Mouse (Mus musculus): ENCODE data around the gene Tbc1d15.

- TF ChIP-seq CTCF (IDR thresholded peaks at IDR 0.05; ENCODE audit: control insufficient read depth, insufficient read depth, insufficient read length) (no peak), MAX (IDR thresholded peaks at IDR 0.05) (no peak), MYOG (IDR thresholded peaks at IDR 0.05; ENCODE audit: control insufficient read depth, extremely low read depth, insufficient read length) (no peak), MYOD1 (IDR thresholded peaks at IDR 0.05; ENCODE audit: control insufficient read depth, insufficient read length, low read depth) (no peak), USF1 (IDR thresholded peaks at IDR 0.05; ENCODE audit: low read depth) (no peak)
Observed at GRCm38 (mm10) chr10:115175591-115175991, 75.7 kb downstream of the Tbc1d15 start.

Measured in C2C12 (cell line).